In the genomic region with DNA sequence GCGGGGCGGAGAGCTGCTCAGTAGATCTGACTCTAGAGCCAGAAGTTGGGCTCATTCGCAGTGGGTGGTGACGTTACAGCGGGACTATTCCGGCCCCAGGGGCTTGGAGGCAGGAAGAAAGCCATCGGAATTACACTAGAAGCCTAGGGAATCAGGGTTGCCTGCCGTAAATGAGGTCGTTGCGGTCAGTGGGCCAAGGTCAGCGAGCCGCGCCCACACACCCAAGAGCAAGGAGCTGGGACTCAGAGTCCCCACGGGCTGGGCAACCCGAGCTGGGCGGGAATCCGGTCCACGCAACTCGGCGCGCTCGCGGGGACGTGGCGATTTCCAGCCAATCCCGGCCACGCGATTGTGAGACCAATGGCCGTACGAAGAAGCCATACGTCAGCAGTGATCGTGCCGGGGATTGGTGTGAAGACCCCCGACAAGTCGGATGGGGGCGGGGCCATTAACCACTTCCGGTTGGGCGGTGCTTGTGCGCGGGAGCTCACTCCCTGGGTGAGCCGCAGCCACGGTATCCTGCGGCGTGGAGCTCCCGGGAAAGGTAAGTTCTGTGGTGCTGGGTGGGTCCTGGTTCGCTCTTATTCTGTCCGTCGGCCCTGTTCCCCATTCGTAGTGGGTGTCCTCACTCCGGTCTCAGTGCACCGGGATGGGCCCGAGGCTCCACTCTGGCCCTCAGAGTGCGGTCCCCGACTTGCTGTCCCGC, we compare ENCODE assay signal across 7 mouse cellular contexts. TPM values are rescaled to one million over a fixed set of nuclear protein-coding genes. Genes with fewer than 3 reads are reported as not detected.
DNase-seq lines count a peak whose midpoint lies in the region; ATAC-seq lines count a peak whose summit lies in the region.

Gene Calu (plus strand): TSS at position 405 of the 706 bp plus-strand sequence.

- no peaks in the 10 kb centered on the region for H3K27me3 ChIP-seq in embryonic facial prominence, embryonic 12.5 days
- H3K27me3 ChIP-seq in limb, embryonic 11.5 days (ENCODE audit: control insufficient read depth, insufficient read depth, low read length) = no peaks in the 10 kb centered on the region
- H3K27me3 ChIP-seq in midbrain, embryonic 14.5 days (ENCODE audit: control insufficient read depth, insufficient read depth, low read length) = no peaks in the 10 kb centered on the region

- no peaks in the 10 kb centered on the region for H3K36me3 ChIP-seq in embryonic facial prominence, embryonic 12.5 days
- H3K36me3 ChIP-seq in limb, embryonic 11.5 days (ENCODE audit: control insufficient read depth, insufficient read depth, low read length) = no peaks in the 10 kb centered on the region
- H3K36me3 ChIP-seq in midbrain, embryonic 14.5 days (ENCODE audit: control insufficient read depth, insufficient read depth, low read length) = no peaks in the 10 kb centered on the region

- H3K4me1 ChIP-seq in embryonic facial prominence, embryonic 12.5 days = peaks cover 4% of the 10 kb centered on the region
- no peaks in the 10 kb centered on the region for H3K4me1 ChIP-seq in limb, embryonic 11.5 days (ENCODE audit: control insufficient read depth, insufficient read depth, low read length)
- peaks cover 12% of the 10 kb centered on the region for H3K4me1 ChIP-seq in midbrain, embryonic 14.5 days (ENCODE audit: control insufficient read depth, insufficient read depth, low read length)

- under 1% methylated on average over 55 of the region's 55 CpGs for WGBS in embryonic facial prominence, embryonic 12.5 days
- under 1% methylated on average over 55 of the region's 55 CpGs for WGBS in limb, embryonic 11.5 days
- WGBS in midbrain, embryonic 14.5 days = under 1% methylated on average over 55 of the region's 55 CpGs

- H3K9ac ChIP-seq in embryonic facial prominence, embryonic 12.5 days = peak within 1 kb of the TSS; percentile 89
- H3K9ac ChIP-seq in limb, embryonic 11.5 days (ENCODE audit: low read length) = peak within 1 kb of the TSS; percentile 87
- peak within 1 kb of the TSS; percentile 76 for H3K9ac ChIP-seq in midbrain, embryonic 14.5 days (replicated peaks; ENCODE audit: low read length)

- H3K4me2 ChIP-seq in embryonic facial prominence, embryonic 12.5 days (replicated peaks) = peak within 1 kb of the TSS; percentile 66
- H3K4me2 ChIP-seq in limb, embryonic 11.5 days (ENCODE audit: low read depth, severe bottlenecking) = peak within 1 kb of the TSS; percentile 64
- H3K4me2 ChIP-seq in midbrain, embryonic 14.5 days (ENCODE audit: low read length) = peak within 1 kb of the TSS; percentile 81

- peak within 1 kb of the TSS; percentile 92 for H3K4me3 ChIP-seq in embryonic facial prominence, embryonic 12.5 days
- H3K4me3 ChIP-seq in limb, embryonic 11.5 days (ENCODE audit: low read depth, low read length) = peak within 1 kb of the TSS; percentile 89
- peak within 1 kb of the TSS; percentile 75 for H3K4me3 ChIP-seq in midbrain, embryonic 14.5 days (replicated peaks; ENCODE audit: low read depth, low read length)

- DNase-seq in adrenal gland, postnatal 25 days = peak; percentile 100
- peak; percentile 100 for DNase-seq in heart, adult 11 months
- DNase-seq in kidney, adult 18-20 months = peak; percentile 99
- peak; percentile 100 for DNase-seq in limb, embryonic 11.5 days (ENCODE audit: low spot score)
- DNase-seq in midbrain, embryonic 14.5 days = peak; percentile 100
- peak; percentile 97 to 100 for DNase-seq in spleen, adult 18-20 months

- H3K27ac ChIP-seq in embryonic facial prominence, embryonic 12.5 days = peak within 1 kb of the TSS; percentile 86
- peak within 1 kb of the TSS; percentile 86 for H3K27ac ChIP-seq in limb, embryonic 11.5 days (replicated peaks; ENCODE audit: low read depth, low read length)
- H3K27ac ChIP-seq in midbrain, embryonic 14.5 days (replicated peaks; ENCODE audit: low read depth, low read length) = peak within 1 kb of the TSS; percentile 83

- peak; percentile 99 for ATAC-seq in embryonic facial prominence, embryonic 12.5 days (ENCODE audit: insufficient number of reproducible peaks, insufficient read depth, low FRiP score, low TSS enrichment)
- ATAC-seq in limb, embryonic 11.5 days (ENCODE audit: insufficient number of reproducible peaks, low FRiP score, low TSS enrichment, low read depth) = peak; percentile 100
- peak; percentile 100 for ATAC-seq in midbrain, embryonic 14.5 days (ENCODE audit: low FRiP score, low TSS enrichment)

- H3K9me3 ChIP-seq in embryonic facial prominence, embryonic 12.5 days = no peaks in the 10 kb centered on the region
- H3K9me3 ChIP-seq in limb, embryonic 11.5 days (ENCODE audit: control insufficient read depth, low read length) = no peaks in the 10 kb centered on the region
- no peaks in the 10 kb centered on the region for H3K9me3 ChIP-seq in midbrain, embryonic 14.5 days (ENCODE audit: control insufficient read depth, low read length)

RNA-seq across cellular contexts. Expression of gene Calu, which starts in this region (rescaled TPM):
- total RNA-seq in adrenal gland, postnatal 25 days (2021) = 126 and 127 TPM in 2 replicates
- polyA plus RNA-seq in embryonic facial prominence, embryonic 12.5 days (2016; fragmentation: Nextera tagmentation; extraction: Ambion mirVana) = 314 and 332 TPM in 2 replicates
- 308 and 313 TPM in 2 replicates for polyA plus RNA-seq in limb, embryonic 11.5 days (2014; fragmentation: Nextera tagmentation; extraction: Ambion mirVana)
- 109 and 181 TPM in 2 replicates for polyA plus RNA-seq in midbrain, embryonic 14.5 days (2014; fragmentation: Nextera tagmentation; extraction: Ambion mirVana)

Comparison
In these comparisons a context has a peak if more than half of its experiments do, and no peak if none do; other contexts are left out.
1. Peak in every context shown above with its lines: DNase-seq, ATAC-seq, H3K4me3 ChIP-seq and H3K27ac ChIP-seq.